Mouse (Mus musculus) B cell, adult 2 months (primary cell): ENCODE measurements around the gene Olfr1158.
"Not testable (repeated sequence)": the region's sequence is repeated elsewhere in the genome, so short reads cannot be mapped to it uniquely, and the experiment has no call there.

Experiments
- DNase-seq, 2 experiments: peaks; one replicate each; pipeline ENCODE4 v3.0.0; 2022

The Olfr1158 gene

DNA sequence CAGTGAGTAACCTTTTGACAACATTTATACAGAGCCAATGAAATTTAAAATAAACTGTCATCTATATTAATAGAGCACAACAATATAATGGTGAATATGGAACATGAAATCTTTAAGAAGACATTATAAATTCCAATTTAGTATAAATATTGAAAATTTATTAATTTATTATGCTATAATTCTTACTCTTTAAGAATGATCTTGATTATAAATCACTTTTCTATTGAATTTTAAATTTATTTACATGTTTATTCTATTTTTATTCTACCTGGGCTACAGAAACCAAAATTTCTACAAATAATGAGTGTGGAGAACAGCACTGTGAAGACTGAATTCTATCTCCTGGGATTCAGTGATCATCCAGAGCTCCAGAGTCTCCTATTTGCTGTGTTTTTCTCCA is at the start of gene Olfr1158:
TSS of gene Olfr1158 (plus strand) at position 301 of the 400 bp plus-strand sequence.
- no peak for DNase-seq

GRCm38 (mm10) chr2:87945037-87945436 is 44.9 kb upstream of the Olfr1158 start, which contains the start of gene Olfr1155:
TSS of gene Olfr1155 (minus strand) at chr2:87945137.
- no peak for DNase-seq

- DNase-seq: no peak
These were observed 36.9 kb upstream of the Olfr1158 start, which contains the start of gene Olfr1156 for GRCm38 (mm10) chr2:87953000-87953399. TSS of gene Olfr1156 (minus strand) at chr2:87953100.

DNA sequence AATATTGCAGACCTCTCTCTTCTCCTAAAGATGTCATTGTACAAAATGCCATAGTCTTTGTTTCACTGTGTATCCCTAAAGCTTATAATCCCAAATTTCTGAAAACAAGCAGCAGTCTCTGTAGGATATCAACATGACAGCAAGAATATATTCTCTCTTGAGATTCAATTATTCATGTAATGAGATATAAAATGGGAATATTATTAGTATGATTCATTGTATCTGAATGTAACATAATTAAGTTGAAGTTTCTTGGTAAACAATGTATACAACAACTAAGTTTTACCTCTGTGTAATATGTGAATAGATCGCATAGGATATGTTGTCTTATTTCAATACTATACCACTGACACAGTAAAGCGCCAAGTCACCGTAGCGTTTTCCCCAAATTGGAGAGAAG is 21.7 kb upstream of the Olfr1158 start, which contains the start of gene Olfr1157:
TSS of gene Olfr1157 (minus strand) at position 101 of the 400 bp plus-strand sequence.
- DNase-seq: no peak

DNA sequence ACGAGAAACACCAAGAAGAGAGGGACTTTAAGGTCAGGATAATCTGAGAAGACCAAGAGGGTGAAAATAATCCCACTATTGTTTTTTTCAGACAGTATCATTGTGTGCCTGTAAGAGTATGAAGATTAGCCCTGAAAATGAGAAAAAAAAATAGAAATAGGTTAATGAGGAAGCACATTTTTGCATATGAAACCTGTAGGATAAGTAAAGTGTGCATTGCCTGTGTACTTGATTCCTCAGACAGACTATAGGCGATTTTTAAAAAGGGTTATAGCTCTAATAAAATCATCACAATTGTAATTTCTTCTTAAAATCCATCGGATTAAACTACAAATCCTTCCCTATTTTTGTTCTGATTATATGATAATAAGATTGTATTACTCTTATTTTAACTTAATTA is 15.3 kb upstream of the Olfr1158 start, which contains the start of gene Olfr74:
TSS of gene Olfr74 (minus strand) at position 101 of the 400 bp plus-strand sequence.
- DNase-seq: no peak

- no peak for DNase-seq
These were observed 17.8 kb downstream of the Olfr1158 start, which contains the start of gene Olfr1160 for GRCm38 (mm10) chr2:88007515-88008318. TSS of gene Olfr1160 (minus strand) at chr2:88008268.

GRCm38 (mm10) chr2:88022474-88022873 is 32.6 kb downstream of the Olfr1158 start, which contains the start of gene Olfr1161:
TSS of gene Olfr1161 (plus strand) at chr2:88022774.
- not testable (repeated sequence) for DNase-seq

DNA sequence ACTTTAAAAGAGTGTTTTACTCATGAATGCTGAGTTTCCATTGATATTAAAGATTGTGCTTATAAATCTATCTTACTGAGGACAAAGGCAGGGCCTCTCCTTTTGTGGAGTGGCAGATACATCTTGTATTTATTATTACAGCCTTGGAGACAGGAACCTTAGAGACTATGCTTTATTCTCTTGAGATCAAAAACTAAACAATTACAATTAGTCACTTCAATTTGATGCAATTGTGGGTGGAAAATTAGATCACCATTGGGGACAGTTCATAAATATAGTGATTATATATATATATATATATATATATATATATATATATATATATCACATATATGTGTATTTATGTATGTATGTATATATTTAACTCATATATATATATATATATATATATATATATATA is 47.7 kb downstream of the Olfr1158 start, which contains the start of gene Olfr73:
TSS of gene Olfr73 (minus strand) at position 101 of the 400 bp plus-strand sequence.
- no peak for DNase-seq
